Mouse (Mus musculus) kidney, embryonic 14.5 days (tissue): ENCODE measurements around the gene Trim15. TPM values are rescaled to one million over a fixed set of nuclear protein-coding genes. Genes with fewer than 3 reads are reported as not detected.

Experiments used
- ATAC-seq: fragments of 200-750 bp; cut with Nextera tagmentation; 2 replicates; pipeline ENCODE4 v1.8.0; 2017; ENCODE audit warnings: moderate number of reproducible peaks, mild to moderate bottlenecking, moderate TSS enrichment, moderate library complexity; ENCODE audit not compliant: low FRiP score, low TSS enrichment
- H3K27ac ChIP-seq: fragments of 300-500 bp; sonication (generic); 2 replicates; pipeline ENCODE4 v1.5.1; 2014; ENCODE audit warnings: low read depth, mild to moderate bottlenecking, low read length, moderate library complexity, mixed read lengths
- H3K27me3 ChIP-seq: fragments of 300-500 bp; sonication (generic); 2 replicates; pipeline ENCODE4 v1.6.1; 2014; ENCODE audit warnings: mild to moderate bottlenecking, low read length; ENCODE audit not compliant: control insufficient read depth, insufficient read depth
- H3K36me3 ChIP-seq: fragments of 300-500 bp; sonication (generic); 2 replicates; pipeline ENCODE4 v1.6.1; 2014; ENCODE audit warnings: low read length, mixed read lengths; ENCODE audit not compliant: control insufficient read depth, insufficient read depth
- H3K4me1 ChIP-seq: fragments of 300-500 bp; sonication (generic); 2 replicates; pipeline ENCODE4 v1.6.1; 2014; ENCODE audit warnings: low read length, mixed read lengths; ENCODE audit not compliant: control insufficient read depth, insufficient read depth
- H3K4me2 ChIP-seq: fragments of 300-500 bp; sonication (generic); replicated peaks from 2 replicates; pipeline ENCODE4 v1.6.1; 2014; ENCODE audit warnings: low read depth, mild to moderate bottlenecking, low read length
- H3K4me3 ChIP-seq: fragments of 300-500 bp; sonication (generic); 2 replicates; pipeline ENCODE4 v1.5.1; 2014; ENCODE audit warnings: mild to moderate bottlenecking, low read length
- H3K9ac ChIP-seq: fragments of 300-500 bp; sonication (generic); 2 replicates; pipeline ENCODE4 v1.6.1; 2014; ENCODE audit warnings: low read depth, mild to moderate bottlenecking, low read length, moderate library complexity
- H3K9me3 ChIP-seq: fragments of 300-500 bp; sonication (generic); 2 replicates; pipeline ENCODE4 v1.6.1; 2016; ENCODE audit warnings: low read length; ENCODE audit not compliant: control insufficient read depth
- WGBS: fragments of 180-500 bp; shearing (Covaris S2); extraction: QIAGEN DNeasy Blood & Tissue Kit; methylation state at CpG from one replicate; pipeline ENCODE4 v1.1.7; 2014; 5-methylcytosine and 5-hydroxymethylcytosine counted together
- polyA plus RNA-seq: library from polyadenylated mRNA; unstranded; fragments of >200 nt; fragmentation: Nextera tagmentation; extraction: Ambion mirVana; gene quantifications from 2 replicates; pipeline ENCODE4 v1.2.1, GENCODE M21; 2014

Trim15 gene
- polyA plus RNA-seq, 1 experiment from 2014 or later = 0.23 TPM

- no peaks in the 10 kb centered on the region for H3K27me3 ChIP-seq
- no peak overlapping the region for H3K27ac ChIP-seq
- no peak for ATAC-seq
- no peak overlapping the region for H3K9ac ChIP-seq
- no peak overlapping the region for H3K4me3 ChIP-seq
- H3K36me3 ChIP-seq = no peaks in the 10 kb centered on the region
- no peak overlapping the region for H3K4me2 ChIP-seq
- no peaks in the 10 kb centered on the region for H3K4me1 ChIP-seq
- no peaks in the 10 kb centered on the region for H3K9me3 ChIP-seq
- WGBS = 77% methylated on average over 2 of the region's 2 CpGs
These were observed 16.3 kb upstream of the Trim15 start for GRCm38 (mm10) chr17:36883350-36883749.

DNA sequence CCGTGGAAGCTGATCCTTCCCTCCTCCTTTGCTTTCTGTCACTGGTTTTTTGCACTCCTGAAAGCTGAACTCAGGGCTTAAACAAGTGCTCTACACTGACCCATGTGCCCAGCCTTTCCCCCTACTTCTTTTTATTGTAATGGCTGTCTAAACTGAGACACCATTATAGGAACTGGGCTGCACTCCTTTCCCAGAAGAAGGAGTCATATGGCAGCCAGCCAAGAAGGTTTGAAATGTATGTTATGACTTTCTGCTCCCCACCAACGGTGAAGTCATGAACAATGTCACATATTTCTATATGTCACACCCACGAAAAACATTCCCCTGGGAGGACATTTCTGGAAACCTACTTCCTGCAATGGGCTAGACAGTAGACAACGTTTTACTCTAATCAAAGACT is 7.6 kb upstream of the Trim15 start:
- H3K4me1 ChIP-seq = no peaks in the 10 kb centered on the region
- no peaks in the 10 kb centered on the region for H3K9me3 ChIP-seq
- no peaks in the 10 kb centered on the region for H3K36me3 ChIP-seq
- H3K27me3 ChIP-seq = no peaks in the 10 kb centered on the region
- H3K9ac ChIP-seq = no peak overlapping the region
- WGBS = 47% methylated on average over 4 of the region's 4 CpGs
- no peak for ATAC-seq
- no peak overlapping the region for H3K4me2 ChIP-seq
- H3K27ac ChIP-seq = no peak overlapping the region
- no peak overlapping the region for H3K4me3 ChIP-seq

GRCm38 (mm10) chr17:36869955-36870810 is 3.2 kb upstream of the Trim15 start:
- H3K4me2 ChIP-seq = no peak overlapping the region
- ATAC-seq = no peak; the same call in 1 of the 2 replicates
- H3K36me3 ChIP-seq = no peaks in the 10 kb centered on the region
- H3K4me3 ChIP-seq = no peak overlapping the region
- no peaks in the 10 kb centered on the region for H3K9me3 ChIP-seq
- H3K27ac ChIP-seq = no peak overlapping the region
- H3K9ac ChIP-seq = no peak overlapping the region
- no peaks in the 10 kb centered on the region for H3K4me1 ChIP-seq
- H3K27me3 ChIP-seq = peaks cover 22% of the 10 kb centered on the region
- WGBS = 81% methylated on average over 25 of the region's 25 CpGs

GRCm38 (mm10) chr17:36869284-36869954 is 2.4 kb upstream of the Trim15 start, which contains the start of gene Trim10:
TSS of gene Trim10 (plus strand) at chr17:36869574.
- Histone ChIP-seq H3K4me2 (no peak within 1 kb of the TSS), H3K27me3 (peaks cover 26% of the 10 kb centered on the region), H3K27ac (no peak within 1 kb of the TSS), H3K9me3 (no peaks in the 10 kb centered on the region), H3K4me1 (no peaks in the 10 kb centered on the region), H3K9ac (no peak within 1 kb of the TSS), H3K36me3 (no peaks in the 10 kb centered on the region), H3K4me3 (no peak within 1 kb of the TSS)
- ATAC-seq = no peak
- 88% methylated on average over 4 of the region's 4 CpGs for WGBS

GRCm38 (mm10) chr17:36868836-36869235 is 1.8 kb upstream of the Trim15 start:
- WGBS = 81% methylated on average over 2 of the region's 2 CpGs
- H3K4me3 ChIP-seq = no peak overlapping the region
- H3K9me3 ChIP-seq = no peaks in the 10 kb centered on the region
- H3K27me3 ChIP-seq = peaks cover 26% of the 10 kb centered on the region
- ATAC-seq = no peak
- no peak overlapping the region for H3K27ac ChIP-seq
- H3K9ac ChIP-seq = no peak overlapping the region
- no peaks in the 10 kb centered on the region for H3K36me3 ChIP-seq
- H3K4me1 ChIP-seq = no peaks in the 10 kb centered on the region
- H3K4me2 ChIP-seq = no peak overlapping the region

- Histone ChIP-seq H3K4me3 (no peak overlapping the region), H3K9me3 (no peaks in the 10 kb centered on the region), H3K27ac (no peak overlapping the region), H3K9ac (no peak overlapping the region), H3K27me3 (peaks cover 18% of the 10 kb centered on the region), H3K4me1 (no peaks in the 10 kb centered on the region), H3K36me3 (peaks cover 18% of the 10 kb centered on the region), H3K4me2 (no peak overlapping the region)
- ATAC-seq = no peak
- WGBS = 45% methylated on average over 2 of the region's 2 CpGs
These were observed 5.3 kb downstream of the Trim15 start for GRCm38 (mm10) chr17:36861680-36862079.

GRCm38 (mm10) chr17:36858181-36858580 is 8.8 kb downstream of the Trim15 start:
- no peaks in the 10 kb centered on the region for H3K4me1 ChIP-seq
- H3K4me2 ChIP-seq = no peak overlapping the region
- H3K36me3 ChIP-seq = peaks cover 46% of the 10 kb centered on the region
- no peak overlapping the region for H3K9ac ChIP-seq
- no peak overlapping the region for H3K27ac ChIP-seq
- no peaks in the 10 kb centered on the region for H3K27me3 ChIP-seq
- 88% methylated on average over 3 of the region's 3 CpGs for WGBS
- H3K9me3 ChIP-seq = no peaks in the 10 kb centered on the region
- ATAC-seq = no peak
- H3K4me3 ChIP-seq = no peak overlapping the region

DNA sequence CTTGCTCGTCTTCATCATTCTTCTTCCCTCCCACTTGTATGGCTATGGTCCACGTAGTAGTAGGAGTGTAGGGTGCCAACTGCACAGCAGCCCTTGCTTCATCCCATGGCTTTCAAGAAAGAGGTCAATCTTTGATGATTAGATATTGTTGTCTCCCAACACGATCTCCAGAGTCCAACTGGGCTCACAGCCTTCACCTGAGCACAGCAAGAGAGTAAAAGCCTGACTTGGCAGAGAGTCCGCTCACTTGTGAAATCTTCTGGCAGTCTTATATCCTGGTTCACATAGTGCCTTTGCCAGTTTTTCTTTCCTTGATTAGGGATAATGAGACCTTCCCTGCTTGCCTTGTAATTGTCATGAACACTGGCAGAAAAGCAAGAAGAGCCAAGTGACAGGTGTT is 10.8 kb downstream of the Trim15 start:
- ATAC-seq = no peak
- H3K27ac ChIP-seq = no peak overlapping the region
- peaks cover 65% of the 10 kb centered on the region for H3K36me3 ChIP-seq
- WGBS = 92% methylated on average over 4 of the region's 4 CpGs
- H3K4me2 ChIP-seq = no peak overlapping the region
- no peaks in the 10 kb centered on the region for H3K4me1 ChIP-seq
- no peaks in the 10 kb centered on the region for H3K27me3 ChIP-seq
- no peak overlapping the region for H3K4me3 ChIP-seq
- no peak overlapping the region for H3K9ac ChIP-seq
- no peaks in the 10 kb centered on the region for H3K9me3 ChIP-seq

DNA sequence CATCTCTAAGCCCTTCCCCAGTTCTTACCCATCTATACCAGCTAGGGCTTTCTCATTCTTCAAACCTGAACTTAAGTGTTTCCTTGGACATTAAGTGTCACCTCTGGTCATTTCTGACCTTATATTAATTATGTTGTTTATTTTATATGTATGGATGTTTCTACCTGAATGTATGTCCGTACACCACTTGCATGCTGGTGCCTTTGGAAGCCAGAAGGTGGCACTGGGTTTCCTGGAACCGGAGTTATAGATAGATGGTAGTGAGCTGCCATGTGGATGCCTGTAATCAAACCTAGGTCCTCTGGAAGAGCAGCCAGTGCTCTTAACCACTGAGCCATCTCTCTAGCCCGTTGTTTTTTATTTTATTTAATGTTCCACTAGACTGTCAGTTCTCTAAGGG is 11.5 kb downstream of the Trim15 start:
- Histone ChIP-seq H3K4me1 (no peaks in the 10 kb centered on the region), H3K36me3 (peaks cover 70% of the 10 kb centered on the region), H3K4me2 (no peak overlapping the region), H3K27me3 (no peaks in the 10 kb centered on the region), H3K9ac (no peak overlapping the region), H3K27ac (no peak overlapping the region), H3K9me3 (no peaks in the 10 kb centered on the region), H3K4me3 (no peak overlapping the region)
- WGBS = 93% methylated on average over 3 of the region's 3 CpGs
- ATAC-seq = no peak
